Comparison of ENCODE assay signal across 14 mouse cellular contexts in the genomic region with DNA sequence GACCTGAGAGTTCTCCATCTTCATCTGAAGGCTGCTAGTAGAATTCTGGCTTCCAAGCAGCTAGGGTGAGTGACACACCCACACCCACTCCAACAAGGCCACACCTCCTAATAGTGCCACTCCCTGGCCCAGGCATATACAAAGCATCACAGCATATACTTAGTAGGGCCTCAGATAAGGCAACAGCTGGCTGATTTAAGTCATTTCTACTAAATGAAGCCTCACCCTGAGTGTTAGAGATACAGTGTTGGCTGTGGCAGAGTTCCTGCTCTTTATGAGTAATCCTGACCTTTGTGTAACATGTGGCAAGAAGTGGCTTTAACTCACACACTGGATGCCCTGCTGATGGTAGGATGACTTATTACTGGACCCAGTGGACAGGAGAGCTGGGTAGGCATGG. TPM values are rescaled to one million over a fixed set of nuclear protein-coding genes. Genes with fewer than 3 reads are reported as not detected.
DNase-seq lines count a peak whose midpoint lies in the region; ATAC-seq and TF ChIP-seq lines count a peak whose summit lies in the region.
"Had no signal": no experiment of that assay in that cellular context is flagged by ENCODE, and none has a peak within 500 bp of the region (broad histone marks: within the 10 kb centered on the region; RNA-seq: fewer than 3 reads in every experiment).

No protein-coding gene starts in this region.

- peaks cover 9% of the 10 kb centered on the region; the same call in 1 of the 2 replicates for H3K79me2 ChIP-seq in MEL (ENCODE audit: control insufficient read depth, insufficient read depth, low read length, poor library complexity)

- no peak for TF ChIP-seq EP300 in MEL (IDR thresholded peaks at IDR 0.05; ENCODE audit: low read depth in 1 of 2, low read length in 2 of 2)

- no peak overlapping the region for H3K9ac ChIP-seq in MEL (ENCODE audit: control insufficient read depth, low read depth, low read length, poor library complexity, severe bottlenecking)
- 0 out of 2 replicates have a peak overlapping the region, but pooled peaks have one; percentile 26 for H3K9ac ChIP-seq in liver, embryonic 16.5 days (ENCODE audit: low read depth, low read length)
- H3K9ac ChIP-seq: embryonic facial prominence, embryonic 12.5 days had no signal

- peak; percentile 98 for ATAC-seq in liver, embryonic 16.5 days (ENCODE audit: low read depth)

- peak overlapping the region; percentile 57 for H3K4me2 ChIP-seq in liver, embryonic 16.5 days (ENCODE audit: low read depth, low read length)
- H3K4me2 ChIP-seq: embryonic facial prominence, embryonic 12.5 days had no signal

- peaks cover 17 to 41% of the 10 kb centered on the region in 2 experiments for H3K36me3 ChIP-seq in MEL (ENCODE audit: control insufficient read depth in 1 of 2, insufficient read depth in 2 of 2, low read length in 2 of 2)
- H3K36me3 ChIP-seq in erythroblast, embryonic 14.5 days (ENCODE audit: control insufficient read depth) = peaks cover 91% of the 10 kb centered on the region
- peaks cover 20% of the 10 kb centered on the region for H3K36me3 ChIP-seq in liver, embryonic 16.5 days (ENCODE audit: control insufficient read depth, insufficient read depth)

- no peak overlapping the region for H3K4me3 ChIP-seq in MEL (ENCODE audit: control insufficient read depth in 1 of 2, insufficient read depth in 1 of 2, low read depth in 2 of 2, low read length in 2 of 2)
- H3K4me3 ChIP-seq in erythroblast, embryonic 14.5 days (replicated peaks) = peak overlapping the region; percentile 45
- H3K4me3 ChIP-seq in liver, embryonic 16.5 days (ENCODE audit: low read depth, low read length) = 0 out of 2 replicates have a peak overlapping the region, but pooled peaks have one; percentile 14
- H3K4me3 ChIP-seq: embryonic facial prominence, embryonic 12.5 days; limb, embryonic 10.5 days had no signal

- no peaks in the 10 kb centered on the region for H3K9me3 ChIP-seq in MEL (replicated peaks; ENCODE audit: insufficient read depth, low read length)
- H3K9me3 ChIP-seq in erythroblast, embryonic 14.5 days (ENCODE audit: control insufficient read depth, low read length) = no peaks in the 10 kb centered on the region
- no peaks in the 10 kb centered on the region for H3K9me3 ChIP-seq in liver, embryonic 16.5 days (replicated peaks; ENCODE audit: control insufficient read depth, low read length)
- H3K9me3 ChIP-seq: embryonic facial prominence, embryonic 12.5 days; limb, embryonic 10.5 days had no signal

- TF ChIP-seq RAD21 in MEL (IDR thresholded peaks at IDR 0.05; ENCODE audit: low read depth, low read length) = no peak

- no peak overlapping the region for H3K27ac ChIP-seq in MEL (ENCODE audit: control insufficient read depth, low read depth, low read length)
- peak overlapping the region; percentile 86 for H3K27ac ChIP-seq in liver, embryonic 16.5 days (ENCODE audit: low read length)
- H3K27ac ChIP-seq: embryonic facial prominence, embryonic 12.5 days; limb, embryonic 10.5 days had no signal

- no peak for TF ChIP-seq POLR2A in MEL (IDR thresholded peaks at IDR 0.05; ENCODE audit: control insufficient read depth in 1 of 2, insufficient read depth in 1 of 2, low read depth in 1 of 2, low read length in 2 of 2, poor library complexity in 1 of 2)

- H3K27me3 ChIP-seq in MEL (ENCODE audit: control insufficient read depth in 1 of 2, insufficient read depth in 2 of 2, low read length in 2 of 2) = no peaks in the 10 kb centered on the region
- no peaks in the 10 kb centered on the region for H3K27me3 ChIP-seq in erythroblast, embryonic 14.5 days (ENCODE audit: control insufficient read depth)
- H3K27me3 ChIP-seq in liver, embryonic 16.5 days (ENCODE audit: control insufficient read depth, insufficient read depth, low read depth, low read length) = no peaks in the 10 kb centered on the region
- H3K27me3 ChIP-seq: embryonic facial prominence, embryonic 12.5 days had no signal

- TF ChIP-seq CTCF in MEL (IDR thresholded peaks at IDR 0.05 in 2 of 3, conservative IDR thresholded peaks at IDR 0.05 in 1 of 3; ENCODE audit: control insufficient read depth in 1 of 3, insufficient read depth in 1 of 3, low read depth in 2 of 3, low read length in 3 of 3, poor library complexity in 1 of 3, severe bottlenecking in 1 of 3) = no peak

- peaks cover 10 to 14% of the 10 kb centered on the region in 2 experiments for H3K4me1 ChIP-seq in MEL (ENCODE audit: control insufficient read depth in 1 of 2, insufficient read depth in 2 of 2, low read length in 2 of 2)
- H3K4me1 ChIP-seq in erythroblast, embryonic 14.5 days (ENCODE audit: control insufficient read depth) = peaks cover 49% of the 10 kb centered on the region
- H3K4me1 ChIP-seq in liver, embryonic 16.5 days (ENCODE audit: control insufficient read depth, low read depth, low read length) = peaks cover 24% of the 10 kb centered on the region
- H3K4me1 ChIP-seq: embryonic facial prominence, embryonic 12.5 days; limb, embryonic 10.5 days had no signal

- DNase-seq in 3T3-L1 (ENCODE audit: low read depth, low spot score) (peak; percentile 76), MEL (ENCODE audit: low read depth, low spot score) (peak; percentile 44)
- DNase-seq in cerebellum, adult 9-10 months = no peak
- no peak for DNase-seq in right cerebral cortex, postnatal 25 days
- DNase-seq in right cerebral cortex, adult 18-20 months = no peak
- DNase-seq: cerebellum, adult 9-11 months; layer of hippocampus, adult 9-11 months; lung, postnatal 14 days; midbrain, embryonic 14.5 days; right cerebral cortex, postnatal 4 days had no signal

TF ChIP-seq in MEL, 35 proteins besides CTCF, POLR2A, EP300 and RAD21:
- peak; percentile 43; the same call in 1 of the 2 replicates for TF ChIP-seq ZKSCAN1 (IDR thresholded peaks at IDR 0.05; ENCODE audit: low read depth, low read length)
- TF ChIP-seq ETS1 (IDR thresholded peaks at IDR 0.05; ENCODE audit: low read depth, low read length) = peak; percentile 49
- TF ChIP-seq MAFK (IDR thresholded peaks at IDR 0.05; ENCODE audit: borderline replicate concordance, low read depth, low read length) = no peak

RNA-seq across cellular contexts. Expression of gene Cmtr1, which starts 9.5 kb away (rescaled TPM):
- 77.9 and 82.2 TPM in 2 replicates for total RNA-seq in MEL (2012; rRNA removed)
- polyA plus RNA-seq in MEL (2012; ENCODE audit: insufficient read depth in 1 of 2, insufficient read length in 2 of 2, low read depth in 1 of 2, low replicate concordance in 2 of 2, missing spikeins in 1 of 2) = 10 to 100 TPM; 47.3 to 99.6 TPM
- polyA plus RNA-seq in erythroblast, embryonic 14.5 days (2012) = 3.9 and 4.5 TPM in 2 replicates
- 58.4 and 62.0 TPM in 2 replicates for polyA plus RNA-seq in liver, embryonic 16.5 days (2015; fragmentation: Nextera tagmentation; extraction: Ambion mirVana)

RNA-seq across cellular contexts. Expression of gene Ccdc167, which starts 46.9 kb away (rescaled TPM):
- total RNA-seq in MEL (2012; rRNA removed) = 12.2 and 13.4 TPM in 2 replicates
- polyA plus RNA-seq in MEL (2012; ENCODE audit: insufficient read depth in 1 of 2, insufficient read length in 2 of 2, low read depth in 1 of 2, low replicate concordance in 2 of 2, missing spikeins in 1 of 2) = 10 to 100 TPM in 1 of 2 experiments, not detected in 1; 12.1 TPM
- polyA plus RNA-seq in erythroblast, embryonic 14.5 days (2012) = 1.4 TPM in 2 replicates
- polyA plus RNA-seq in liver, embryonic 16.5 days (2015; fragmentation: Nextera tagmentation; extraction: Ambion mirVana) = 6.8 and 7.3 TPM in 2 replicates

RNA-seq across cellular contexts. Expression of gene Gm28043, which starts 55.3 kb away (rescaled TPM):
- 3.1 and 3.4 TPM in 2 replicates for total RNA-seq in MEL (2012; rRNA removed)
- 1 to 10 TPM in 1 of 2 experiments, not detected in 1; 1.3 TPM for polyA plus RNA-seq in MEL (2012; ENCODE audit: insufficient read depth in 1 of 2, insufficient read length in 2 of 2, low read depth in 1 of 2, low replicate concordance in 2 of 2, missing spikeins in 1 of 2)
- 0.01 and 0.05 TPM in 2 replicates for polyA plus RNA-seq in erythroblast, embryonic 14.5 days (2012)
- 1.3 TPM in 2 replicates for polyA plus RNA-seq in liver, embryonic 16.5 days (2015; fragmentation: Nextera tagmentation; extraction: Ambion mirVana)

RNA-seq across cellular contexts. Expression of gene Rnf8, which starts 55.3 kb away (rescaled TPM):
- total RNA-seq in MEL (2012; rRNA removed) = 32.9 and 40.3 TPM in 2 replicates
- polyA plus RNA-seq in MEL (2012; ENCODE audit: insufficient read depth in 1 of 2, insufficient read length in 2 of 2, low read depth in 1 of 2, low replicate concordance in 2 of 2, missing spikeins in 1 of 2) = 10 to 100 TPM in 1 of 2 experiments, not detected in 1; 49.2 TPM
- polyA plus RNA-seq in erythroblast, embryonic 14.5 days (2012) = 2.8 and 3.6 TPM in 2 replicates
- polyA plus RNA-seq in liver, embryonic 16.5 days (2015; fragmentation: Nextera tagmentation; extraction: Ambion mirVana) = 30.5 and 33.7 TPM in 2 replicates

Comparison
In these comparisons a context has a peak if more than half of its experiments do, and no peak if none do; other contexts are left out.
1. DNase-seq: peak in 3T3-L1 (single experiment) and MEL (single experiment); none in cerebellum, adult 9-10 months (single experiment), right cerebral cortex, postnatal 25 days (single experiment) and right cerebral cortex, adult 18-20 months (single experiment).
2. H3K4me3 ChIP-seq: peak in erythroblast, embryonic 14.5 days (single experiment) and liver, embryonic 16.5 days (single experiment); none in MEL (0 of 2).